Mouse (Mus musculus) A20 (cell line): ENCODE measurements around the gene Commd6.
A peak's percentile ranks its signal among the peaks of the same experiment; 100 is the strongest.

Experiments
- DNase-seq: peaks from one replicate; pipeline ENCODE4 v3.0.0-alpha.2; 2011; ENCODE audit warnings: low read depth, low spot score

Commd6 gene

DNA sequence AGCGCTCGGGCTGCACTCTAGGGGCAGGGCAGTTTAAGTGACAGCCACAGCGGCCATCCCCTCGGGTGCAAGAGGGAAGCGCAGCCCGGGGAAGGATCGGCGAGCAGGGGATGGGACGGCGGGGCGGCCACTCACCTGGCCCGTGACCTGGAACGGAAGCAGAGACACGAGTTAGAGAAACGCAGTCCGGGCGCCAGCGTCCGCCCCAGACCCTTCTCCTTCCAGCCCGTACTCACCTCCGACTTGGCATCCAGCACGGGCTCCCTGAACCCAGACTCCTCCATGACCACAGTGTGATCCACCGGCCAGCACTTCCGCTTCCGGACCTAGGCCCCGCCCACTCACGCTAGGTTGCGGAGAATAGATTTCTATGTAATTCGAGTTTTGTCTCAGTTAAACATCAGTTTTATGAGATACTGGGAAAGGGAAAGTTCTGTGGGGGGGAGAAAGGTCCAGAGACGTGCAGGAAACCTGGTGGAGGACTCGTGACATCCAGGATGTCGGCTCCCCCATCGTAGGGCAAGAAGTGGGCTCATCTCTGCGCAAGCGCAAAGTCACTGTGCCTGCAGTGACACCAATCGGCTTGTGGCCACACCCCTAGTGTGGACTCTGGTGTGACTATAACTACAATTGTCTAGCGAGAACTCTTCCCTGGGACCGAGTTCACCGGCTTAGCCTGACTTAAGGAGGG, at the start of gene Commd6:
Commd6 (minus strand) TSS at position 534 of the 691 bp plus-strand sequence.
- peak; percentile 99 for DNase-seq

DNA sequence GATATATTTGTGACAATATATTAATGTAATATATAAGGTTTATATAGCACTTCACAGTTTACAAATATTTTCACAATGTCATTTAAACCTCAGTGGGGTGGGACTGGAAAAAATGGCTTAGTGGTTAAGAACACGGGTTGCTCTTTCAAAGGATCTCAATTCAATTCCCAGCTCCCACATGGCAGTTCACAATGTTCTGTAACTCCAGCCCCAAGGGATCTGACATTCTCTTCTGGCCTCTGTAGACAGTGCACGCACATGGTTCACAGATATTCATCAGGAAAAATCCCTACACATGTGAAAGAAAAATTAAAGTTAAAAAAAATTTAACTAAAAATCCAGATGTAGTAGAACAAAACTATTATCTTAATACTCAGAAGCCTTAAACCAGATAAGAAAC, 47.9 kb upstream of the Commd6 start:
- DNase-seq = no peak

DNA sequence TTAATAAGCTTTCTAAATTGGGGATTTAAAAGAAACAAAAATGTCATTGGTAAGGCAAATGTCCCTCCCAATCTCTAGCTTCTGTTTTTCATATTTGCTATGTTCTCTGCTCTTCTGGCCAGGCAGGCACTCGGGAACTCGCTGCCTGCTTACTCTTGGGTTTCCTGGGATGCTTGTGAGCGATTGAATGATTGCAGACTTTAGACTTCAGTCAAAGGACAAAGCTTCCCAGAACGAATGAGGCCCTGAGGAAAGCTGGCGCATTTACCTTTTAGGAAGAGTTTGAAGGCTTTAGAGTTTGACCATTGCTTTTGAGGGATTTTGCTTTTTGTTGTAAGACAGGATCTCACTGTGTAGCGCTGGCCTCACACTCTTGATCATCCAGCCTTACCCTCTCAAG, 47.2 kb upstream of the Commd6 start:
- DNase-seq = no peak

DNA sequence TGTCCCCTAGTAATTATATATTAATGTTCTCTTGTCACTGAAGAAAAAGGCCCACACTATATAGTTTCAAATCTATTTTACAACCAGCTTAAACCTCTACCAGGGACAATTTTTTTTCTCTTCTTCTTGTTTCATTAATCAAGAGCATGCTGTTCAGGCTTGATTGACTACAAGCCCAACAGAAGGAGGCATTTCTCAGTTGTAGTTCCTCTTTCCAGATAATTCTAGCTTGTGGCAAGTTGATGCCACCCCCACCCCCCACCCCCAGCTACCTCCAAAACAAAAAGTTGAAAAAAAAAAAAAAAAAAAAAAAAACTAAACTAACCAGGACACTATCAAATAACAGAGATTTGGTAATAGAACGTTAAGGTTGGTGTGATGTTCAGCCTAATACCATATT, 31.7 kb upstream of the Commd6 start:
- peak; percentile 94 for DNase-seq

DNA sequence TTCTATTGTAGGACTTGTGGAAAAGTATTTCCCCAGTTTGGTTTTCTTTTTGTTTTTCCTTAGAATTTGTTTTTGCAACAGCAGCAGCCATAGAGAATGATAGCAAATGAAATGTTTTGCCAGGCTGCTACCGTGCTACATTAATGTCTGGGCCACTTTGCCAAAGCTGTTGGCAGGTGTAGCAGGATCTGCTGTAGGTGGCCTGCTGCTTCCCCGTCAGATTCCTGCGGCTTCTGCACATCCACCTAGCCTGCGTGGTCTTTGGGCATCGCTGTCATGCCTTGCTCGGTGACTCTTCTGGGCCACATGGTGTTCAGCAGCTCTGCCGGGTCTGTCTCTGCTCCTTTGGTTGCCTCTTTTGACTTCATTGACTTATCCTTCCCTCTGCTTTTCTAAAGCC, 28.1 kb upstream of the Commd6 start:
- DNase-seq = no peak

DNA sequence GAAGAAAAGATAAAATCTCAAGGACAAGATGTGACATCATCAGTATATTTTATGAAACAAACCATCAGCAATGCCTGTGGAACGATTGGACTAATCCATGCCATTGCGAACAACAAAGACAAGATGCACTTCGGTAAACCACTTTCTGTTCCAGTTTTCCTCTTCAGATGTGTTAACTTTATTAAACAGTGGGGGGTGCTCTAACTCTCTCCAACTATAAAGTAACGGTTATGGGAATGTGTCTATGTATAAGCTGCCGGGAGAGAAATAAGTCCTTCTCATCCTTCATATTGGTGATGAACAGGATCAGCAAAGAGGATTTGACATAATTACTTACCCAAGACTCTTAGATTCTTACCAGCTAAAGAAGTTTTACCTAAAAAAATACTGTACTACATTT, 26.1 kb upstream of the Commd6 start:
- peak; percentile 55 for DNase-seq

DNA sequence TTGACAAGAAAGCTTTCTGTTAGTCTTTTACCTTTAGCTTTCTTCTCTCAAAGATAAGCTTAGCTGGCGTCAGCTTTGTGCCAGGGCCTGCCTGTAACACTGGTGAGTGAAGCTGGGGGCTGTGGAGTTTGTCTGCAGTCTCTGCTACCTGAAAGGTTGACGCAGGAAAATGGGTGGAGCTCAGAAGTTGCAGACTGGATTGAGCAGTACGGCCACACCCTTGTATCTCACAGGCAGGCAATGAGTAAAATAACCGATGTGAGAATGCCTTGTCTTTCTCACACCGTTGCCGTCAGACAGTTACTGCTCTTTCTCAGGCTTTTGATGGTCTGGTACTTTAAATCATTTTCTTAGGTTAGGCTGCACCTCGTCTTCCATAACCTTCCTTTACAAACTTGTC, 25.6 kb upstream of the Commd6 start:
- DNase-seq = no peak

DNA sequence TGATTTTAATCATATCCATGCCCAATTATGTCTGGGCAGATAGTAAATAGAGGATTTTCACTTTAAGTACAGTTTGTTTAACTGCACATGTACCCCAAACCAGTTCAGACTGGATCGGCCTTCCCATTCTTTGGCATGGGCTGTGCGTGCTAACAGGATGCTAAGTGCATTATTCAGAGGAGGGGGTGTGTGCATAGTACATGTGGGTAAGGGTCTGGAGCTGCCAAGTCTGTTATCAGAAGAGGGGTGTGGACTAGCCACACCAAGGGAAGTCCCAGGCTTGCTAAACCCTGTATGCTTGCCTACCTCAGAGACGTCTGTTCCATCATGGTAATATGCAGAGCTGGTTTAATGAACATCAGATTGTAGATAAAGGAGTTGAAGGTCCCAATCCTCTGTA, 23.8 kb upstream of the Commd6 start:
- no peak for DNase-seq

DNA sequence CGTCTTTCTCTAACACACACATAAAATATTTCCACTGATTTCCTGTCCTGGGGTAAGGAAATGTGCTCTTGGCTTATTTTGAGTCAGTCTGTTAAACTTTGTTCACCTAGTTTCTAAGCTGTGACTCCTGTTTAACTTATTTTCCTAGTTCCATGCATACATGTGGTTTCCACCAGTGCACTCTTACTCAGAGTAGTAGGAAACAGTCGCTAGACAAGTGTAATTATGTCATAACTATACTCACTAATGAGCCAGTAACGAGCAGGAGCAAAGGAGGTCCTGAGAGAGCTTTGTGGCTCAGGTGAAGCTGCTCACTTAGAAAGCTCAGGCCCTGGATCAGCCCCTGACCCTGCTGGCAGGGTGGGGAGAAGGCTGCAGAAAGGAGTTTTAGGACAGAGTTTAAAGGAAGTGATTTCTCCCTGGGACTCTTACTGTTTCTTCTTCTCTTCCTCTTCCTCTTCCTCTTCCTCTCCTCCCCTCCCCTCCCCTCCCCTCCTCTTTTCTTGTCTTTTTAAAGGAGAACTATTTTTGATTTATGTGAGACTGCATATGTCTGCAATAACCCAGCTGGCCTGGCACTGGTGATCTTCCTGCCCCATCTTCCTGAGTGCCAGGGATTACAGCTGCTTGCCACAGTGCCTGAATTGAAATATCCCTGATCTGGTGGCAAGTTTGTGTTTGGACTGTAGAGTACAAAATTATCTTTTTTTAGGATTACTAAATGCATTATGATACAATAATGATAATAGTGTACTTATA, 21.3 kb upstream of the Commd6 start:
- peak; percentile 72 for DNase-seq

DNA sequence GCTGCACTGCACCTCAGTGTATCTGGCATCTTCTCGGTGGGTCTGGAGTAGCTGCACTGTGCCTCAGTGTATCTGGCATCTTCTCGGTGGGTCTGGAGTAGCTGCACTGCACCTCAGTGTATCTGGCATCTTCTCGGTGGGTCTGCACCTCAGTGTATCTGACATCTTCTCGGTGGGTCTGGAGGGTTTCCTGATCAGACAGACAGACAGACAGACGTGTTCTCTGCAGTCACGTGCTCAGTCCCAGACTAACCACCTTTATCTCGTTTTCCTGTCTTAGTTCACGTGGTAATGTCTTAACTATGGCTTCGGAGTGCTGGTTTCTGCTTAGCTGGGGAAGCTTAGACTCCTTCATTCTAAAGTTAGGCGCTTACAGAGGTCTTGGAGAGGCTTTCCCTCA, 15.8 kb upstream of the Commd6 start:
- peak; percentile 78 for DNase-seq

DNA sequence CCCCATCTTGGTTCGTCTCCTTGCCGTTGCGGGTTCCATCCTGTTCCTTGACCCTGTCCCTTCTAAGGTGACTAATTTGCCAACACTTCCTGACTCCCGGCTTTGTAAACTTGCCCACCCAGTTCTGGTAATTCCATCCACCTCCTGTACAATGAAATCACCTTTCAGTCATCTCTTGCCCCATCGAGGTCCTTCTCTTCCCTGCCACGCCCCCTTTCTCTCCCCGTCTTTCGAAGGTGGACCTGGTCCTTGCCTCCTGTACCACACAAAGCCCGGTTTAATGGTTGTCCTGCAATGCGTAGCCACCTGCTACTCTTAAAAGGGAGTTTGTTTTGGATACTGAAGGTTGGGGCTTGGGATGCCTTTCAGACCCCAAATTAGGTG, 14.0 kb upstream of the Commd6 start:
- peak; percentile 71 for DNase-seq

DNA sequence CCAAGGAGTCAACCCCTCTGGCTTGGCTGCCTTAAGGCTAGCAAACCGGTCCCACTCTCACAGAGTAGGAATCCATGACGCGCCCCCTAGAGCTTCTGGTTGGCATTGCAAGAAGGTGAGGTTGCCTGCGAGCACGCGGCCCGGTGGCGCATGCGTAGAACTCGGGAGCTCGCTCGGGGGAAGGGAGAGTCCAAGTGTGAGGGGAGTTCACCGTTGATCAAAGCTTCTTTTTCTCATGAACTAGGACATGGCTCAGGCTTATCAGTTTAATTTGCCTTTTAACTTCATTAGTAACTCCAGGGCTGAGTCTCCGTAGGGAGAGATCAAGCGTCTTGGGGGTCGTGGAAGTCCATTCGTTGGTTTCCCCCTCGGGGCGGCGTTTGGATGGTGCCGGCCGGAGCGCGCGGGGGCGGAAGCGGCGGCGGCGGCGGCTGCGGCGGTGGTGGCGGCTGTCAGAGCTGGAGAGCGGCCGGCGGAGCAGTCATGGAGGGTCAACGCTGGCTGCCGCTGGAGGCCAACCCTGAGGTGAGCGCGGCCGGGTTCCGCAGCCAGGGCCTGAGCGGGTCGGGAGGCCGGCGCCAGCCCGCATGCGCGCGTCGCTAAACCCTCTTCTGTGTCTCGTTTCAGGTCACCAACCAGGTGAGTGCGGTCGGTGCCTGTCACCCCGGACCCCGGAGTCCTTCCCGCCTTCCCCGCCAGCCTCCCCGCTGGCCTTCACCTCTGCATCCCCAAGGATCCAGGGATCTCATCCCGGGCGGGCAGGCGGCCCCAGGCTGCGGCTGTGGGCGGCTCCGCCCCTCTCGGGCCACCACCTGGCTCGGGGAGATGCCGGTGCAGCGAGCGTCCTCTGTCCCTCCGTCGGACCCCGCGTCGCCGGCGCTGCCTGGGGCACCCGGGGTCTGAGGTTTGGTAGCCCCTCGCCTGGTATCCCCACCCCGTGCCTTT, 13.4 kb upstream of the Commd6 start, which contains the start of gene Uchl3:
Uchl3 (plus strand) TSS at position 387 of the 945 bp plus-strand sequence.
- peak; percentile 99 for DNase-seq

DNA sequence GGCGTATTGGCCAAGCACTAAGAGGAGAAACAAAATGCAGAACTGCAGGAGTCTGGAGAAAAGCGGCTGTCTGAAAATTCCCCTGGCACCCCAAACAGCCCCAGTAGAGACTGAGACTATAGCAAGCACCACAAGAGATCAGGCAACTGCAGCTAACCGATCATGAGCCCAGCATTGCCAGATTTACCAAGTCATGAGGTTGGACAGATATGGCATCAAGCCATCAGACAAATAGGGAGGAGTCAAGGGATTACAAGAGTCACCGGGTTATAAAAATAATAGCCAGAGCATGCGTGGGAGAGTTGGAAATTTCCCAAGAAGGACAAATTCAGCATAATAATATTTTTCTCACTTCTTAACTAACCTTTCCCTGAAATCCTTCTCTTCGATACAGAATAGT, 12.1 kb upstream of the Commd6 start:
- no peak for DNase-seq

DNA sequence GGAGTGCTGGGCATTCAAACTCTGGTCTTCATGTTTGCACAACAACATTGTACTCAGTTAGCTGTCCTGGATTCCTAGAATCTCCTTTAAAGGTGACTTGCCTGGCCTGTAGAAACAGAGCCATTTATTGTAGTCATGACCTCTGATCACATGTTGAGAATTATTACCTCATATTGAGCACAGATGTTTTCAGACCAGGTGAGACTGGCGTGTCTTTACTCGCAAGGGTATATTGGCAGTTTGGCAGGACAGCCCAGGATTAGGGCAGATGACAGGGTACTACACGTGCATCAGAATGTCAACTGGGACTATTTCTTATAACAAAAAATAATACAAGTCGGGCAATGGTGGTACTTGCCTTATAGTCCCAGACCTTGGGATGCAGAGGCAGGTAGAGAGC, 10.1 kb upstream of the Commd6 start:
- no peak for DNase-seq

DNA sequence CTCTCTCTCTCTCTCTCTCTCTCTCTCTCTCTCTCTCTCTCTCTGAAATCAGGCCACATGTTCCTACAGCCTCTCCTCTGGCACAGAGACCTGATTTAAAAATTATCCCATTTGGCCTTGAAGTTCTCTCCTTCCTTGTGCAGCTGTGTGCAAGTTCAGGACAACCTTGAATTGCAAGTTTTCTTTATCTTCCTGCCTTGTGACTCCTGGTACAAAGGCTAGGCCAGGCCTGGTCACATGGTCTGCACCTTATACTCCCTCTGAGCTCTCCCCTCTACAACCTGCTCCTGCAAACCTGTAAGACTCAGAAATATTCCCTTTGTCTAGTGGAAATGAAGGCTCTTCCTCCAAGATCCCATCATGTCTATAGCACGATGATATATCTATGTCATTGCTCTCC, 4.5 kb upstream of the Commd6 start:
- no peak for DNase-seq

DNA sequence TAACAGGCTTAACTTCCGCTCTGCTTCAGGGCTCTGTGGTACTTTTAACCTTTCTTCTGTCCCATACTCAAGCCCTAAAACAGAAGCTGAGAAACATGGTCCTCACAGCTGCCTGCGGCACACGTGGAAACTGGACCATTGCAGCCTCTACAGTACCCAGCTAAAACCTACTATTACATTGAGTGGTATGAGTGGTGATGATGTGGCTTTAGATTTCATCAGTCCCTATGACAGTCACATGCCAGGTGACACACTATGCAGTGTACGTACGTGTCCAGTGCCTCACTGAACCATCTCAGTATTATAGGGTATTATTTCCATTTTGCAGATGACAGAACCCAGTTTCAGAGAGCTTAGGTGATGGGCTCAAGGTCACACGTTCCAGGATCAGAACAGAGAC, 3.1 kb downstream of the Commd6 start:
- no peak for DNase-seq

DNA sequence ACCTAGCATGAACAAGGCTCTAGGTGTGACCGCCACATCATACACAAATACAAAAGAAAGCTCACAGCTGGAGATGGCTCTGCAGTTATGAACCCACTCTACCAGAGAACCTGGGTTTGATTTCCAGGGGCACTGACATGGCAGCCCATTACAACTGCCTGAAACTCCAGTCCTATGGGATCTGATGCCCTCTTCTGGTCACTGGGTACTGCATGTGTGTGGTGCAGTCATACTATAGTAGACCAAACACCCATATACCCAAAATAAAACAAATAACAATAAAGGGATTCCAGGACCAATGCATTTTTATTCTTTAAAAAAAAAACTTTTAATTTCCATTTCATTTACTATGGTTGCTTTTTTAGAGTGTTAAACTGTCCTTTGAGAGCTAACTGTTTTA, 4.7 kb downstream of the Commd6 start:
- peak; percentile 30 for DNase-seq

DNA sequence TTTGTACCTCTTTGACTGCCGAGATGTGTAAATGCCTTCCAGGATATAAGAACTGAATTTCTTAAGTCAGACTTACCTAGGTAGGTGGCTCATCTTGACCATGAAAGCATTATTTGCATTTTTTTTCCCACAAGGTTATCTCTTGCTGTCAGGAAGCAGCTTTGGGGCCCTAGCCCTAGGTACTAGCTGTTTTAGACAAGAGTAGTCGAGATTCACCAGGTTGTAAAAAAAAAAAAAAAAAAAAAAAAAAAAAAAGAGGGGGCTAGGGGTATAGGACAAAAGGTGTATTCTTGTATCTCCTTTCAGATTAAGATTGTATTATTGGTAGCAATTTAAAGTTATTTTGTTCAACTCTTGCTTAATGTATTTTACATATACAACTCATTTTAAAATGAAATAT, 9.9 kb downstream of the Commd6 start:
- no peak for DNase-seq

DNA sequence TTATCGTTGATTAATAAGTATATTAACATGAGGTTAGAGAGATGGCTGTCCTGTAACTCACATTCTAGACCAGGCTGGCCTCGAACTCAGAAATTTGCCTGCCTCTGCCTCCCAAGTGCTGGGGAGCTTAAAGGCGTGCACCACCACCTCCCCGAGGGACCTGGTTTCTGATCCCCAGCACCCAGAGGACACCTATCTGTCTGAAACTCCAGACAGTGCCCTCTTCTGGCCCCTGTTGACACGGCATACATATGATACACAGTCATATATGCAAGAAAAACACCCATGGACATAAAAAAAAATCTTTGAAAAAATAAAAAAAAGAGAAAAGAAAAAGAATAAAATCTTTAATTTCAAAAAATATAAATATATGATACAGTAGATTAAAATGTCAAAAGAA, 22.8 kb downstream of the Commd6 start:
- DNase-seq = peak; percentile 68

DNA sequence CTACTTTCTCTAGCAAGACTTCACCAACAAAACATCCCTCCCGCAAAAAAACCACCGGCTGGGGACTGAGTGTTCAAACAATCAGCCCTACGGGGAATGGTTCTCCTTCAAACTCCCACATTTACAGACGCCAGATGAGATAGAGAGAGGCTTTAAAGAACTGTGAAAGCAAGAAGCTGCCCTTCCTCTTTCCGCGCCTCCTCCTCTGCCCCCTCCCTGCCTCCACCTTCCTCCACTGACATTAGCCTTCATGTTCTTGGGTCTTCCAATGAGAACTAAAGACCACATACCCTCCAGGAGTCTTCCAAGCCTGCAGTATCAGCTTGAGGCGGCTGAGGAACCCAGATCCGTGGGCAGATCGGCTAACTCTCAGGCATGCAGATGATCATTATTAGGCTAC, 24.3 kb downstream of the Commd6 start:
- DNase-seq = no peak

DNA sequence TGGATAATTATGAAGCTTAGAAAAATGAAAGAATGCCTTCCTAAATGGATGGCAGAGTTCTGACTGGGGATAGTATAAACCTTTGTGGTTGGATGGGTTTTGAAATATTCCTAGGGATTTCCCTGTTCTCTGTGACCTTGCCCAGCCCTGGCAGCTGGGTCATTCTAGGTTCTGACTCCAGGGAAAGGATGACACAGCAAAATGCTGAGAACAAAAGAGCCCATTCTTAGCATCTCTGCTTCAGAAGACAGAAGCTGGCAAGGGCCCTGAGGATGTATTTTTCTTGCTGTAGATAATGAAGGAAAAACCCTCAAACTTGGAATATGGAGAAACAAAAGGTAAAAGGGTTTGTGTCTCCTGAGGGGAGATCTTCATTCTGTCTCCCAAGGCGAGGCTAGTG, 27.3 kb downstream of the Commd6 start:
- DNase-seq = no peak

DNA sequence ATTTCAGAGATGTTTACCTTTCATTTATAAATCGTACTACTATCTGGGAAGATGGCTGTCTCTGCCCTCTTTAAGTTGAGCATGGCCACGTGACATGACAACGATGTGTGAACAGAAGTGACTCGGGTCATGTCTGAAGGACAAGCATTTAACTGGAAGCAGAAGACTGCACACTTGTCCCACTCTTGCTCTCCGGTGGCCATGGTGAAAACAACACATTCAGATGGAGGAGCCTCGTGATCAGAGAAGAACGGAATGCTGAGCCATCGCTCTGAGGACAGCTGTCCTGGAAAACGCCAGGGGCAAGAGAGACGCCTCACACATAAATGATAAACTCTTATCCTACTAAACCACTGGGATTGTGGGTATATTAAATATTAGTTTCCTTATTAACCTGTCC, 29.8 kb downstream of the Commd6 start:
- no peak for DNase-seq
